Comparison of ENCODE assay signal across 18 mouse cellular contexts in the genomic region with DNA sequence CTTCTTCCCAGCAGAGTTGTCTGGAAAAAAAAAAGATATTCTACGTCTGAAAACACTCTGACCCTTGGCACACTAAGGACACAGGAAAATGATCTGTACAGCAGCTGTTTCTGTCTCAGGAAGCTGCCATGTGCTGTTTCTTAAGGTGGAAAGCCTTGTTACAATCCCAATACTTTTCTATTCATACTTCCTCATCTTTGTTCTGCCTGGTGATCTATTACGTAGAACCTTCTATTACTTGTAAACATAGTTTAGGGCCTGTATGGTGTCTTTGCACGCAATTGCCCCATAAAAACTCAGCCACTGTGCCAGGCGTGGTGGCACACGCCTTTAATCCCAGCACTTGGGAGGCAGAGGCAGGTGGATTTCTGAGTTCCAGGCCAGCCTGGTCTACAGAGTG. TPM values are rescaled to one million over a fixed set of nuclear protein-coding genes. Genes with fewer than 3 reads are reported as not detected.
DNase-seq lines count a peak whose midpoint lies in the region; ATAC-seq and TF ChIP-seq lines count a peak whose summit lies in the region.
"Had no signal": no experiment of that assay in that cellular context is flagged by ENCODE, and none has a peak within 500 bp of the region (broad histone marks: within the 10 kb centered on the region; RNA-seq: fewer than 3 reads in every experiment).

No protein-coding gene starts in this region.

- peaks cover 11% of the 10 kb centered on the region for H3K4me1 ChIP-seq in heart, embryonic 12.5 days (replicated peaks)
- no peaks in the 10 kb centered on the region for H3K4me1 ChIP-seq in lung, postnatal 0 days (ENCODE audit: insufficient read depth, low read depth, low read length)
- peaks cover 8% of the 10 kb centered on the region; the same call in 1 of the 2 replicates for H3K4me1 ChIP-seq in heart, postnatal 0 days (ENCODE audit: control insufficient read depth, insufficient read depth)
- H3K4me1 ChIP-seq: forebrain, embryonic 10.5 days; limb, embryonic 13.5 days had no signal

- intact Hi-C loops in heart, postnatal 25 days (cut with DNase I): no loop called here

- H3K4me2 ChIP-seq in heart, embryonic 12.5 days: no peak overlapping the region
- no peak overlapping the region for H3K4me2 ChIP-seq in lung, postnatal 0 days (replicated peaks; ENCODE audit: low read depth, low read length)
- H3K4me2 ChIP-seq in heart, postnatal 0 days (ENCODE audit: low read depth, low read length): no peak overlapping the region
- H3K4me2 ChIP-seq: hindbrain, embryonic 14.5 days; kidney, embryonic 15.5 days; limb, embryonic 13.5 days; liver, embryonic 15.5 days; midbrain, embryonic 11.5 days had no signal

- 80% methylated on average over 5 of the region's 5 CpGs for WGBS in heart, embryonic 12.5 days
- WGBS in lung, postnatal 0 days: 61% methylated on average over 5 of the region's 5 CpGs
- 75% methylated on average over 5 of the region's 5 CpGs for WGBS in heart, postnatal 0 days

- no peak for ATAC-seq in heart, embryonic 12.5 days (ENCODE audit: insufficient number of reproducible peaks, low FRiP score)
- no peak for ATAC-seq in lung, postnatal 0 days
- ATAC-seq in heart, postnatal 0 days (ENCODE audit: insufficient read depth, low read depth): no peak
- no peak for ATAC-seq in erythroid progenitor cell, adult 5-6 weeks (replicated peaks; ENCODE audit: low FRiP score, poor library complexity, severe bottlenecking)
- ATAC-seq: activated CD4-positive, CD25-positive, alpha-beta regulatory T cell, adult 4 months; forebrain, embryonic 16.5 days; inflammation-experienced regulatory T-cells, adult 6 months had no signal

- peak overlapping the region; percentile 27; the same call in 1 of the 2 replicates for H3K27ac ChIP-seq in heart, embryonic 12.5 days (ENCODE audit: poor library complexity, severe bottlenecking)
- H3K27ac ChIP-seq in lung, postnatal 0 days (ENCODE audit: low read length): no peak overlapping the region
- H3K27ac ChIP-seq in heart, postnatal 0 days (ENCODE audit: low read depth): peak overlapping the region; percentile 44
- H3K27ac ChIP-seq: forebrain, embryonic 10.5 days; hindbrain, embryonic 14.5 days; kidney, embryonic 15.5 days; limb, embryonic 13.5 days; liver, embryonic 15.5 days had no signal

- H3K9me3 ChIP-seq in heart, embryonic 12.5 days (replicated peaks): no peaks in the 10 kb centered on the region
- no peaks in the 10 kb centered on the region for H3K9me3 ChIP-seq in lung, postnatal 0 days (ENCODE audit: low read length)
- no peaks in the 10 kb centered on the region for H3K9me3 ChIP-seq in heart, postnatal 0 days (replicated peaks; ENCODE audit: control insufficient read depth, low read length)
- H3K9me3 ChIP-seq: forebrain, embryonic 10.5 days; kidney, embryonic 15.5 days; limb, embryonic 13.5 days; liver, embryonic 15.5 days had no signal

- no peak for DNase-seq in heart, postnatal 25 days (ENCODE audit: low spot score)
- DNase-seq in lung, postnatal 0 days (ENCODE audit: low spot score): peak; percentile 7
- DNase-seq in lung, postnatal 25 days (ENCODE audit: low spot score): no peak
- peak; percentile 11 for DNase-seq in heart, postnatal 0 days (ENCODE audit: low spot score)
- DNase-seq in ovary, postnatal 36 days (ENCODE audit: low spot score): no peak
- DNase-seq: right cerebral cortex, adult 18-20 months; thymus, postnatal 14 days had no signal

- H3K4me3 ChIP-seq in heart, embryonic 12.5 days: no peak overlapping the region
- H3K4me3 ChIP-seq in lung, postnatal 0 days (ENCODE audit: low read depth, low read length): no peak overlapping the region
- H3K4me3 ChIP-seq in heart, postnatal 0 days (ENCODE audit: low read depth, low read length): no peak overlapping the region
- H3K4me3 ChIP-seq: forebrain, embryonic 10.5 days; kidney, embryonic 15.5 days; limb, embryonic 13.5 days; liver, embryonic 15.5 days had no signal

- no peaks in the 10 kb centered on the region for H3K36me3 ChIP-seq in heart, embryonic 12.5 days
- no peaks in the 10 kb centered on the region for H3K36me3 ChIP-seq in lung, postnatal 0 days (ENCODE audit: insufficient read depth, low read length)
- H3K36me3 ChIP-seq in heart, postnatal 0 days (replicated peaks; ENCODE audit: control insufficient read depth, insufficient read depth, low read length): no peaks in the 10 kb centered on the region
- H3K36me3 ChIP-seq: forebrain, embryonic 10.5 days; kidney, embryonic 15.5 days; limb, embryonic 13.5 days; liver, embryonic 15.5 days had no signal

- H3K27me3 ChIP-seq in heart, embryonic 12.5 days (replicated peaks): no peaks in the 10 kb centered on the region
- H3K27me3 ChIP-seq in lung, postnatal 0 days (replicated peaks; ENCODE audit: insufficient read depth, low read length): no peaks in the 10 kb centered on the region
- H3K27me3 ChIP-seq in heart, postnatal 0 days (ENCODE audit: control insufficient read depth, insufficient read depth, low read length): no peaks in the 10 kb centered on the region
- H3K27me3 ChIP-seq: kidney, embryonic 15.5 days; limb, embryonic 13.5 days; liver, embryonic 15.5 days had no signal

- H3K9ac ChIP-seq in heart, embryonic 12.5 days: no peak overlapping the region
- H3K9ac ChIP-seq in lung, postnatal 0 days (replicated peaks; ENCODE audit: low read depth): no peak overlapping the region
- H3K9ac ChIP-seq in heart, postnatal 0 days (replicated peaks; ENCODE audit: low read depth, low read length): no peak overlapping the region
- H3K9ac ChIP-seq: hindbrain, embryonic 14.5 days; kidney, embryonic 15.5 days; limb, embryonic 13.5 days; liver, embryonic 15.5 days had no signal

- TF ChIP-seq EP300 in lung, postnatal 0 days (IDR thresholded peaks at IDR 0.05): no peak
- no peak for TF ChIP-seq EP300 in heart, postnatal 0 days (IDR thresholded peaks at IDR 0.05; ENCODE audit: low read depth)

- no peak for TF ChIP-seq CTCF in lung, postnatal 0 days (IDR thresholded peaks at IDR 0.05)
- TF ChIP-seq CTCF in heart, postnatal 0 days (IDR thresholded peaks at IDR 0.05; ENCODE audit: low read depth): no peak

RNA-seq across cellular contexts. Expression of a gene that starts 17.4 kb away (rescaled TPM):
- 33.5 and 35.0 TPM in 2 replicates for polyA plus RNA-seq in heart, embryonic 12.5 days (2016; fragmentation: Nextera tagmentation; extraction: Ambion mirVana)
- 10 to 100 TPM; 45.3 to 53.2 TPM for total RNA-seq in heart, postnatal 25 days (2021)
- polyA plus RNA-seq in lung, postnatal 0 days (2015; fragmentation: Nextera tagmentation; extraction: Ambion mirVana): 36.0 and 43.6 TPM in 2 replicates
- total RNA-seq in heart, postnatal 0 days (2014; rRNA removed; ENCODE audit: low replicate concordance): 32.6 and 42.7 TPM in 2 replicates
- 28.7 and 30.3 TPM in 2 replicates for polyA plus RNA-seq in heart, postnatal 0 days (2015; fragmentation: Nextera tagmentation; extraction: Ambion mirVana)
- 22.3 and 36.9 TPM in 2 replicates for total RNA-seq in erythroid progenitor cell, adult 5-6 weeks (2015; ENCODE audit: low replicate concordance)
- 26.3 and 26.4 TPM in 2 replicates for total RNA-seq in erythroid progenitor cell, adult 5-6 weeks (2017; ENCODE audit: low replicate concordance)

RNA-seq across cellular contexts. Expression of a gene that starts 58.1 kb away (rescaled TPM):
- 11.9 and 12.3 TPM in 2 replicates for polyA plus RNA-seq in heart, embryonic 12.5 days (2016; fragmentation: Nextera tagmentation; extraction: Ambion mirVana)
- total RNA-seq in heart, postnatal 25 days (2021): 1 to 10 TPM; 7.0 to 7.2 TPM
- 4.8 and 5.5 TPM in 2 replicates for polyA plus RNA-seq in lung, postnatal 0 days (2015; fragmentation: Nextera tagmentation; extraction: Ambion mirVana)
- 5.1 and 8.3 TPM in 2 replicates for total RNA-seq in heart, postnatal 0 days (2014; rRNA removed; ENCODE audit: low replicate concordance)
- 4.0 and 4.1 TPM in 2 replicates for polyA plus RNA-seq in heart, postnatal 0 days (2015; fragmentation: Nextera tagmentation; extraction: Ambion mirVana)
- total RNA-seq in erythroid progenitor cell, adult 5-6 weeks (2015; ENCODE audit: low replicate concordance): 6.7 and 7.6 TPM in 2 replicates
- total RNA-seq in erythroid progenitor cell, adult 5-6 weeks (2017; ENCODE audit: low replicate concordance): 9.2 and 17.2 TPM in 2 replicates

Comparison
In these comparisons a context has a peak if more than half of its experiments do, and no peak if none do; other contexts are left out.
1. DNase-seq: peak in lung, postnatal 0 days (single experiment) and heart, postnatal 0 days (single experiment); none in heart, postnatal 25 days (single experiment), lung, postnatal 25 days (single experiment) and ovary, postnatal 36 days (single experiment).